Mouse (Mus musculus) midbrain, postnatal 0 days (tissue): ENCODE data around the gene Rrp1. TPM values are rescaled to one million over a fixed set of nuclear protein-coding genes. Genes with fewer than 3 reads are reported as not detected.

Experiments
- ATAC-seq: fragments of 200-750 bp; cut with Nextera tagmentation; 2 replicates; pipeline ENCODE4 v1.8.0; 2017; ENCODE audit warnings: moderate number of reproducible peaks, mild to moderate bottlenecking, moderate TSS enrichment, moderate library complexity; ENCODE audit not compliant: low FRiP score
- DNase-seq: peaks from one replicate; pipeline ENCODE4 v3.0.0-alpha.2; 2015; ENCODE audit warnings: low spot score
- H3K27ac ChIP-seq: fragments of 300-500 bp; sonication (generic); 2 replicates; pipeline ENCODE4 v1.5.1; 2014; ENCODE audit warnings: low read depth, mild to moderate bottlenecking, low read length, mixed read lengths
- H3K27me3 ChIP-seq: fragments of 300-500 bp; sonication (generic); 2 replicates; pipeline ENCODE4 v1.6.1; 2014; ENCODE audit warnings: low read length, control low read depth, mixed read lengths; ENCODE audit not compliant: insufficient read depth
- H3K36me3 ChIP-seq: fragments of 300-500 bp; sonication (generic); 2 replicates; pipeline ENCODE4 v1.6.1; 2014; ENCODE audit warnings: low read length, control low read depth, mixed read lengths; ENCODE audit not compliant: insufficient read depth
- H3K4me1 ChIP-seq: fragments of 300-500 bp; sonication (generic); 2 replicates; pipeline ENCODE4 v1.6.1; 2014; ENCODE audit warnings: mild to moderate bottlenecking, control low read depth, antibody characterized with exemption, low read length, mixed read lengths; ENCODE audit not compliant: insufficient read depth
- H3K4me2 ChIP-seq: fragments of 300-500 bp; sonication (generic); 2 replicates; pipeline ENCODE4 v1.6.1; 2014; ENCODE audit warnings: low read depth, mild to moderate bottlenecking, low read length, mixed read lengths; ENCODE audit not compliant: poor library complexity, severe bottlenecking
- H3K4me3 ChIP-seq: fragments of 300-500 bp; sonication (generic); 2 replicates; pipeline ENCODE4 v1.5.1; 2014; ENCODE audit warnings: low read depth, mild to moderate bottlenecking, low read length, moderate library complexity
- H3K9ac ChIP-seq: fragments of 300-500 bp; sonication (generic); replicated peaks from 2 replicates; pipeline ENCODE4 v1.6.1; 2014; ENCODE audit warnings: mild to moderate bottlenecking, low read length, moderate library complexity, mixed read lengths; ENCODE audit not compliant: poor library complexity, severe bottlenecking
- H3K9me3 ChIP-seq: fragments of 300-500 bp; sonication (generic); 2 replicates; pipeline ENCODE4 v1.6.1; 2016; ENCODE audit warnings: low read length, control low read depth
- CTCF ChIP-seq: IDR thresholded peaks from 2 replicates; pipeline ENCODE4 v1.5.1; 2016; ENCODE audit warnings: antibody characterized with exemption, mild to moderate bottlenecking
- WGBS: fragments of 180-500 bp; shearing (Covaris S2); extraction: QIAGEN DNeasy Blood & Tissue Kit; methylation state at CpG from one replicate; pipeline ENCODE4 v1.1.7; 2014; 5-methylcytosine and 5-hydroxymethylcytosine counted together
- polyA plus RNA-seq: library from polyadenylated mRNA; unstranded; fragments of >200 nt; fragmentation: Nextera tagmentation; extraction: Ambion mirVana; gene quantifications from 2 replicates; pipeline ENCODE4 v1.2.1, GENCODE M21; 2015
- total RNA-seq: library from RNA; depleted of rRNA; stranded (reverse); fragments of >200 nt; gene quantifications from 2 replicates; pipeline ENCODE4 v1.2.3, GENCODE M21; 2014

The Rrp1 gene
- total and polyA plus RNA-seq, 2 experiments from 2014 or later: 219 to 462 TPM

DNA sequence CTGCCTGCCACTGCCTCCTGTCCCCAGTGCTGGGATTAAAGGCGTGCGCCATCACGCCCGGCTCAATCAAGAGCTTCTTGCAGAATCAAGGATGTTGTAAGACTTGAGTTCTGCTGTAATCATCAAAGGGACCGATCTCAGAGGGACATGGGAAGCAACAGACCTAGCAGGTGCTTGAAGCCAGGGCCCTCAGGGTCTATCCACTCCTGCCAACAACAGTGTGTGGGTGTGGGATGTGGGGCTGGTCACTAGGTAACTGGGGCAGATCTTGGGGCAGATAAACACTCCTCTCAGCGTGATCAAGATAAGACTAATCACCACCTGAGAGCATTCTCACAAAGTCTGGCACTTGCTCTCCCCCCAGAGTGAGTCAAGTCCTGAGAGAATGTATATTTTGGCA lies 41.1 kb downstream of the Rrp1 start:
- DNase-seq (no peak), ATAC-seq (no peak)
- no peak for TF ChIP-seq CTCF
- Histone ChIP-seq H3K4me2 (no peak overlapping the region), H3K9me3 (no peaks in the 10 kb centered on the region), H3K36me3 (no peaks in the 10 kb centered on the region), H3K9ac (no peak overlapping the region), H3K27me3 (no peaks in the 10 kb centered on the region), H3K27ac (no peak overlapping the region), H3K4me3 (no peak overlapping the region), H3K4me1 (no peaks in the 10 kb centered on the region)
- 89% methylated on average over 6 of the region's 6 CpGs for WGBS

DNA sequence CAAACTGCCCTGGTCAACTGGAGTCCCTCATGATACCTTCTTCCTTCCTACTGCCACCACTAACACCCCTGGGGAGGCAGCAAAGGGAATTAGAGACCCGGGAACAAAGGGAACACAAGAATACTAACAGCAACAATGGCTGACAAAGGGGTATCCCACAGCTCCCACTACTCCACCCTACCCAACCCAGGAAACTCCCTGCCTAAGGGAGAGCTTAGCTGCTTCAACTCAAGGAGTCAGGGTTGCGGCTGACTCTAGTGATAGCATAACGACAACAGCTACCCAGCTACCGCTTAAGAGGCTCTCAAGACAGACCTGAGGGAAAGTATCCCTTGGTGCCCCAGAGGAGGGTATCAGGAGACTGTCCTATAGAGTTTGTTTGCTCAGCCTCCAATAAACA lies 45.3 kb downstream of the Rrp1 start:
- ATAC-seq: no peak

DNA sequence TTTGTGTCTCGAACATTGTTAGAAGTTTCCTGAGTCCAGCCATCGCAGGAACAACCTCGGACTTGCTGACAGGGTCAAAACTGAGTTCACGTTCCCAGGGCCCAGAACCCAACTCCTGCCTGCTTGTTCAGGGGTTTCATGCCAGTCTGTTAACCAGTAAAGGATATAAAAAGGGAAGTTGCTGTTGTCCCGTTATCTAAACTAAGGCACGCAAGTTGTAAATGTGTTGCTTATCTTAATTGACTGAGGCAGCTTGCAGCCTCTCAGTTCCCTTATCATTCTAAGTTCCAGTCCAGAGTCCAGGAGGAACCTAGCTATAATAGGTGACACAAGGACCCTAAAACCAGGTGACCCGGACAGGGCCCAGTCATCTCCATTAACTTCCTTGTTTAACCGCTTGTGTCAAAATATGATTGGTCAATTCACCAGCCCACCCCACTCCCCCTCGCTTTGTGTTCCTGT lies 46.0 kb downstream of the Rrp1 start:
- ATAC-seq: no peak
- no peaks in the 10 kb centered on the region for H3K4me1 ChIP-seq
- H3K4me3 ChIP-seq: no peak overlapping the region
- WGBS: 74% methylated on average over 9 of the region's 9 CpGs
- no peaks in the 10 kb centered on the region for H3K36me3 ChIP-seq
- no peaks in the 10 kb centered on the region for H3K9me3 ChIP-seq
- H3K27ac ChIP-seq: no peak overlapping the region
- no peak for DNase-seq
- H3K9ac ChIP-seq: no peak overlapping the region
- H3K4me2 ChIP-seq: no peak overlapping the region
- H3K27me3 ChIP-seq: no peaks in the 10 kb centered on the region
- TF ChIP-seq CTCF: no peak

More for the DNA sequence above, 45.3 kb downstream of the Rrp1 start:
- H3K9ac ChIP-seq: no peak overlapping the region
- TF ChIP-seq CTCF: no peak
- H3K27me3 ChIP-seq: no peaks in the 10 kb centered on the region
- no peaks in the 10 kb centered on the region for H3K36me3 ChIP-seq
- no peak overlapping the region for H3K27ac ChIP-seq
- H3K9me3 ChIP-seq: no peaks in the 10 kb centered on the region
- no peak overlapping the region for H3K4me3 ChIP-seq
- 41% methylated on average over 4 of the region's 4 CpGs for WGBS
- no peak for DNase-seq
- no peak overlapping the region for H3K4me2 ChIP-seq
- H3K4me1 ChIP-seq: no peaks in the 10 kb centered on the region

DNA sequence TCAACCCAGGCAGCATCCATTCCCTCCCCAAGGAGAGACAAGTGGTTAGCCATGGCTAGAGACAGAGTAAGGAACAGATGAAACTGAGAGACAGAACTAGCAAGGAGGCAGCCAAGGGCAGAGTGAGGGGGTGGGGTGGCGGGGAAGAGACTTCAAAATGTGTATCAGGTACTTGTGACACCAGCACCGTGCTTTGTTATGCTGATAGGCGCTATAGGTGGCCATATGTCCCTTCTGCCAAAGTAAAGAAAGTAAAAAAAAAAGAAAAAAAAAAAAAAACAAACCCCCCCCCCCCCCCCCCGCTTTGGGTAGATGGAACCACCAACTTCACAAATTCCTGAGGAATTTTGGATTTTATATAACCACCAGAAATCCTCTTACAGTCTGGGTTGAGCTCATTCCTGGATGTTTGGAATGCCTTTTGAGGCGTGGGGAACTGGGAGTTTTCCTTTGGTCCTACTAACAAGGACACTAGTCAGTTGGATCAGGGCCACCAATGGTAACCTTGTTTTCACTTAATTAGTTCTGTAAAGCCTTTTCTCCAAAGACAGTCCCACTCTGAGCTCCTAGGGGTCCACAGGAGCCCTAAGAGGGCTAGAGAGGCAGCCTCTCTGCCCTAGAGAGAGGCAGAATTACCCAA lies 46.5 kb downstream of the Rrp1 start:
- no peaks in the 10 kb centered on the region for H3K27me3 ChIP-seq
- H3K4me1 ChIP-seq: no peaks in the 10 kb centered on the region
- H3K4me3 ChIP-seq: no peak overlapping the region
- WGBS: 50% methylated on average over 5 of the region's 5 CpGs
- no peak overlapping the region for H3K27ac ChIP-seq
- H3K4me2 ChIP-seq: no peak overlapping the region
- H3K9ac ChIP-seq: no peak overlapping the region
- no peak for TF ChIP-seq CTCF
- ATAC-seq: no peak
- no peak for DNase-seq
- no peaks in the 10 kb centered on the region for H3K36me3 ChIP-seq
- H3K9me3 ChIP-seq: no peaks in the 10 kb centered on the region

GRCm38 (mm10) chr10:78365555-78365954 lies 47.3 kb downstream of the Rrp1 start:
- DNase-seq: no peak
- no peak for ATAC-seq
- 79% methylated on average over 6 of the region's 6 CpGs for WGBS
- no peak overlapping the region for H3K4me2 ChIP-seq
- H3K9ac ChIP-seq: no peak overlapping the region
- H3K27ac ChIP-seq: no peak overlapping the region
- no peak for TF ChIP-seq CTCF
- H3K27me3 ChIP-seq: no peaks in the 10 kb centered on the region
- no peak overlapping the region for H3K4me3 ChIP-seq
- H3K9me3 ChIP-seq: no peaks in the 10 kb centered on the region
- no peaks in the 10 kb centered on the region for H3K36me3 ChIP-seq
- H3K4me1 ChIP-seq: no peaks in the 10 kb centered on the region

GRCm38 (mm10) chr10:78364106-78364505 lies 48.7 kb downstream of the Rrp1 start:
- no peak overlapping the region for H3K4me2 ChIP-seq
- 82% methylated on average over 2 of the region's 2 CpGs for WGBS

More at GRCm38 (mm10) chr10:78364106-78364505, 48.7 kb downstream of the Rrp1 start:
- DNase-seq (no peak), ATAC-seq (no peak)
- H3K27ac ChIP-seq: no peak overlapping the region
- H3K9me3 ChIP-seq: no peaks in the 10 kb centered on the region
- no peak overlapping the region for H3K4me3 ChIP-seq
- TF ChIP-seq CTCF: no peak
- no peaks in the 10 kb centered on the region for H3K27me3 ChIP-seq
- no peaks in the 10 kb centered on the region for H3K4me1 ChIP-seq
- H3K36me3 ChIP-seq: no peaks in the 10 kb centered on the region
- H3K9ac ChIP-seq: no peak overlapping the region
